Mouse (Mus musculus) ES-E14 (cell line): ENCODE data around the gene Rab11b. TPM values are rescaled to one million over a fixed set of nuclear protein-coding genes. Genes with fewer than 3 reads are reported as not detected.
A peak's percentile ranks its signal among the peaks of the same experiment; 100 is the strongest.

Experiments
- DNase-seq: peaks from one replicate; pipeline ENCODE4 v3.0.0-alpha.2; 2013; ENCODE audit warnings: low read depth, low spot score
- H3K27ac ChIP-seq: 2 replicates; pipeline ENCODE4 v1.5.1; 2012; ENCODE audit warnings: low read depth, mild to moderate bottlenecking, low read length, moderate library complexity, mixed read lengths; ENCODE audit not compliant: poor library complexity, insufficient read depth, severe bottlenecking
- H3K36me3 ChIP-seq: 2 replicates; pipeline ENCODE4 v1.6.1; 2012; ENCODE audit warnings: mild to moderate bottlenecking, low read length, moderate library complexity, mixed read lengths; ENCODE audit not compliant: control insufficient read depth, poor library complexity, insufficient read depth, severe bottlenecking
- H3K4me1 ChIP-seq, 2 experiments: fragments of 150-350 bp in 1 of 2; sonication (generic) in 1 of 2; 2 replicates each; pipeline ENCODE4 v1.6.1; 2012; ENCODE audit warnings: low read length in 2 of 2, mild to moderate bottlenecking in 1 of 2, mixed read lengths in 1 of 2; ENCODE audit not compliant: control insufficient read depth in 2 of 2, insufficient read depth in 2 of 2, poor library complexity in 1 of 2
- H3K4me3 ChIP-seq, 2 experiments: fragments of 150-350 bp in 1 of 2; sonication (generic) in 1 of 2; 2 replicates each; pipeline ENCODE4 v1.5.1; 2012; ENCODE audit warnings: low read length in 2 of 2, low read depth in 1 of 2, mild to moderate bottlenecking in 1 of 2, mixed read lengths in 1 of 2; ENCODE audit not compliant: insufficient read depth in 1 of 2, poor library complexity in 1 of 2, severe bottlenecking in 1 of 2
- H3K9ac ChIP-seq: 2 replicates; pipeline ENCODE4 v1.6.1; 2012; ENCODE audit warnings: low read depth, mild to moderate bottlenecking, low read length, mixed read lengths; ENCODE audit not compliant: poor library complexity, insufficient read depth, severe bottlenecking
- H3K9me3 ChIP-seq: fragments of 150-350 bp; sonication (generic); 2 replicates; pipeline ENCODE4 v1.6.1; 2012; ENCODE audit warnings: low read depth, mild to moderate bottlenecking, low read length; ENCODE audit not compliant: control insufficient read depth, insufficient read depth
- CHD2 ChIP-seq: IDR thresholded peaks from 2 replicates; pipeline ENCODE4 v1.6.1; 2014; ENCODE audit warnings: mild to moderate bottlenecking, low read depth, low read length, inconsistent platforms
- HCFC1 ChIP-seq: IDR thresholded peaks from 2 replicates; pipeline ENCODE4 v1.6.1; 2012; ENCODE audit warnings: low read length, inconsistent platforms, borderline replicate concordance; ENCODE audit not compliant: insufficient read depth
- MAFK ChIP-seq: IDR thresholded peaks from 2 replicates; pipeline ENCODE4 v1.6.1; 2014; ENCODE audit warnings: mild to moderate bottlenecking, low read depth, low read length, inconsistent platforms; ENCODE audit not compliant: insufficient read depth
- ZC3H11A ChIP-seq: IDR thresholded peaks from 2 replicates; pipeline ENCODE4 v1.6.1; 2012; ENCODE audit warnings: low read depth, mild to moderate bottlenecking, inconsistent platforms, low read length, borderline replicate concordance
- ZNF384 ChIP-seq: IDR thresholded peaks from 2 replicates; pipeline ENCODE4 v1.6.1; 2012; ENCODE audit warnings: low read depth, low read length, inconsistent platforms
- in situ Hi-C, 2 experiments: fragments of 600-800 bp; cut with MboI; formaldehyde crosslinking; loops; one replicate each; pipeline ENCODE4 v1.15.1; 2025; ENCODE audit warnings: low sequenced_read_pairs in 2 of 2, inconsistent platforms in 1 of 2; ENCODE audit not compliant: unreplicated experiment in 2 of 2
- total RNA-seq: library from RNA; depleted of rRNA; stranded (reverse); fragments of 300-350 nt; gene quantifications from 2 replicates; pipeline ENCODE4 v1.2.3, GENCODE M21; 2012

The Rab11b gene
- total RNA-seq, 1 experiment, result 34.8 TPM

DNA sequence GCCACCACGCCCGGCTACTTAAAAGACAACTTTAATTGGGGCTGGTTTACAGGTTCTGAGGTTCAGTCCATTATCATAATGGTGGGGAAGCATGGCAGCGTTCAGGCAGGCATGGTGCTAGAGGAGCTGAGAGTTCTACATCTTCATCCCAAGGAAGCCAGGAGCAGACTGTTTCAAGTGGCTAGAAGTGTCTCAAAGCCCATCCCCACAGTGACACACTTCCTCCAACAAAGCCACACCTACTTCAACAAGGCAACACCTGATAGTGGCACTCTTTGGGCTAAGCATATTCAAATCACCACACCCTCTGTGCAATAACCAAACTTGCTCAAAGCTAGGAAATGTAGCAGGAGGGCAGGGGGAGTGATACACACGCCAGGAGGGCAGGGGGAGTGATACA lies 43.9 kb upstream of the Rab11b start:
- no peaks in the 10 kb centered on the region for H3K36me3 ChIP-seq
- in situ Hi-C loops, result no loop called here

DNA sequence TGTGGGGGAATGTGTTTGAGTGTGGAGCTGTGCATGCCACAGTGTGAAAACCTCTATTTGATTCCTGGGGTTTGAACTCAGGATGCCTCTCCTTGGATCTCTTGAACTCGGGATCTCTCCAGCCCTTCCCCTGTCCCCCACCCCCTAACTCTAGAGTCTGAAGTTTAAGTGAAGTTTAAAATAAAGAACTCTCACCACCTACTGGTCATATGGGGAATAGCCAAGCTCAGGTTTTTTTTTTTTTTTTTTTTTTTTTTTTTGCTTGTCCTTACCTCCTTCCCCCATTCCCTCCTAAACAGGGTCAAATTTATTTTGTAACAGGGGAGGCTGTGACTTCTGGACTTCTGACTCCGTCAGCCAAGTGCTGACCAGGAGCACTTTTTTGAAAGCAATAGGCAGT lies 41.9 kb upstream of the Rab11b start:
- Histone ChIP-seq H3K4me3 (no peak overlapping the region), H3K4me1 (peaks cover 2 to 11% of the 10 kb centered on the region in 2 experiments; a peak in 3 of 4 replicates), H3K9ac (no peak overlapping the region), H3K27ac (no peak overlapping the region), H3K36me3 (no peaks in the 10 kb centered on the region), H3K9me3 (no peaks in the 10 kb centered on the region)
- in situ Hi-C loops, result no loop called here
- no peak for DNase-seq
- TF ChIP-seq ZNF384, result peak; percentile 100
- no peak for TF ChIP-seq HCFC1
- no peak; the same call in 1 of the 2 replicates for TF ChIP-seq MAFK
- TF ChIP-seq ZC3H11A, result no peak; the same call in 1 of the 2 replicates

More for the DNA sequence above, 43.9 kb upstream of the Rab11b start:
- no peaks in the 10 kb centered on the region for H3K9me3 ChIP-seq
- peak overlapping the region; percentile 42; the same call in 1 of the 2 replicates for H3K9ac ChIP-seq
- TF ChIP-seq HCFC1 (no peak), CHD2 (no peak), ZNF384 (no peak), MAFK (no peak), ZC3H11A (no peak)
- H3K27ac ChIP-seq, result peak overlapping the region; percentile 86
- DNase-seq, result no peak
- H3K4me1 ChIP-seq, result peaks cover 2 to 11% of the 10 kb centered on the region in 2 experiments; a peak in 3 of 4 replicates
- peak overlapping the region in 1 of 2 experiments; percentile 31; a peak in 2 of 4 replicates for H3K4me3 ChIP-seq

DNA sequence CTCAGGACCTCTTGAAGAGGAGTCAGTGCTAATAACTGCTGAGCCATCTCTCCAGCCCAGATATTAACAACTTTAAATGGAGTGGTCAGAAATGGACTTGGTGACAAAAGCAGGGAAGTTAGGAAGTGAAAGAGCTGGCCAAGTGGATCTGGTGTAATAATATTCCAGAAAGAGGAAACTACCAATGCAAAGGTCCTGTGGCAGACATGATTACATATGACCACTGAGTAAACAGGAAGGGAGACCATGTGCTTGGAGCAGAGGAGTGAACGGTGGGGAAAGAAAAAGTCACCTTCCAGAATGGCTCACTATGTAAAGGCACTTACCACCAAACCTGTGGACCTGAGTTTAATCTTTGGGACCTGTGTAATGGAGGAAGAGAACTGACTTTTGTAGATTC lies 38.9 kb upstream of the Rab11b start:
- TF ChIP-seq CHD2, result no peak
- no peak for TF ChIP-seq ZNF384
- no peak for TF ChIP-seq MAFK
- no peaks in the 10 kb centered on the region for H3K9me3 ChIP-seq

DNA sequence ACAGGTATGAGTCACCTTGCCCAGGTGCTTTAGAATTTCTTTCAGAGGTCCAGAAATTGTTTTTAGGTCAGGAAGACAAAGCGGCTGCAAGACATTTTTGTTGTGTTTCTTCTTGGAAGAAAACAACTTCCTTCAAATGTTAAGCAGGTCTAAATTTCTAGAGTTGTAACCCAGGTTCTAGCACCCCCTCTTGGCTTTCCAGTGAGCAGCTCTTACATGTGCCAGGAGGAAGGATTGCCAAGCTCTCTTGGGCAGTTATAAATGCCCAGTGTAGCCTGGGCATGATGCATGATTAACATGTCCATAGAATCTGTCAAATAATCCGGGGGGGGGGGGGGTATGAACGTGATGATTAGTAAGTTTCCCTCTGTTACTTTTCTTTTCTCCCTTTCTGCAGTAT lies 38.0 kb upstream of the Rab11b start:
- no peak for TF ChIP-seq MAFK
- TF ChIP-seq ZC3H11A, result no peak
- no peak for TF ChIP-seq CHD2
- no peak for TF ChIP-seq HCFC1
- TF ChIP-seq ZNF384, result no peak
- Histone ChIP-seq H3K4me1 (no peaks in the 10 kb centered on the region), H3K4me3 (no peak overlapping the region), H3K36me3 (no peaks in the 10 kb centered on the region), H3K9me3 (no peaks in the 10 kb centered on the region), H3K9ac (no peak overlapping the region), H3K27ac (no peak overlapping the region)
- in situ Hi-C loops, result no loop called here
- no peak for DNase-seq

More for the DNA sequence above, 38.9 kb upstream of the Rab11b start:
- no peak overlapping the region for H3K9ac ChIP-seq
- no peak overlapping the region for H3K27ac ChIP-seq
- no peaks in the 10 kb centered on the region for H3K36me3 ChIP-seq
- no peak for DNase-seq
- in situ Hi-C loops, result no loop called here
- peaks cover 0 to under 1% of the 10 kb centered on the region in 2 experiments; a peak in 1 of 4 replicates for H3K4me1 ChIP-seq
- no peak overlapping the region for H3K4me3 ChIP-seq

DNA sequence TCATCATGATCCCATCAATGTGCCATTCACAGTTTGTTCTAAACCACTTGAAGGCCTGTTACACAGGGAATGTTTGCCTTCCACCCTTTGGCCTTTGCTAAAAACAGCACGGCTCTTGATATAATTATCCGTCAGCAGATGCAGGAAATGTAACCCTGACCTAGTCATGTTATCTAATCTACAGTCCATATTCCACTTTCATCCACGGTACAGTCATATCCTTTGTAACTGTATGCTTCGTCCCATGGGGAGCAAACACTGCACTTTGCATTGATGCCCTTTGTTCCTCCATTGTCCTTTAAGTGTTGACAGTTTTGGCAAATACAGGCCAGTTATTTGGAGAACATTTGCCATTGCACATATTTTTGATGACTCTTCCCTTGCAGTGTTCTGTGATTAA lies 28.4 kb upstream of the Rab11b start:
- no peak overlapping the region for H3K4me3 ChIP-seq
- no peaks in the 10 kb centered on the region for H3K9me3 ChIP-seq
- peaks cover 0 to 4% of the 10 kb centered on the region in 2 experiments; a peak in 1 of 4 replicates for H3K4me1 ChIP-seq
- in situ Hi-C loops, result no loop called here
- H3K36me3 ChIP-seq, result no peaks in the 10 kb centered on the region
- H3K9ac ChIP-seq, result no peak overlapping the region
- no peak for DNase-seq
- TF ChIP-seq ZC3H11A, result no peak
- no peak for TF ChIP-seq CHD2
- no peak overlapping the region for H3K27ac ChIP-seq
